Mouse (Mus musculus) testis, adult 2 months (tissue): ENCODE results near the gene Vipas39.

Experiments
- CTCF ChIP-seq: fragments of 200-500 bp; IDR thresholded peaks from 2 replicates; pipeline ENCODE4 v1.5.1; 2012; ENCODE audit warnings: low read depth, mild to moderate bottlenecking, inconsistent platforms, low read length, moderate library complexity; ENCODE audit not compliant: control insufficient read depth, insufficient read depth, insufficient replicate concordance
- POLR2A ChIP-seq: fragments of 200-500 bp; IDR thresholded peaks from 2 replicates; pipeline ENCODE4 v1.6.1; 2012; ENCODE audit warnings: low read depth, mild to moderate bottlenecking, inconsistent platforms, low read length, moderate library complexity; ENCODE audit not compliant: control insufficient read depth

- no peak for TF ChIP-seq CTCF
- no peak for TF ChIP-seq POLR2A
Measured at GRCm38 (mm10) chr12:87299657-87300440, 33.8 kb upstream of the Vipas39 start, which contains the start of gene Ism2.
